Mouse (Mus musculus) heart, embryonic 10.5 days (tissue): ENCODE measurements around the gene Drc7. TPM values are rescaled to one million over a fixed set of nuclear protein-coding genes. Genes with fewer than 3 reads are reported as not detected.

Experiments used
- DNase-seq: peaks from one replicate; pipeline ENCODE4 v3.0.0-alpha.2; 2017; ENCODE audit warnings: low spot score
- H3K27ac ChIP-seq: fragments of 300-500 bp; sonication (generic); 2 replicates; pipeline ENCODE4 v1.5.1; 2016; ENCODE audit warnings: mild to moderate bottlenecking
- H3K27me3 ChIP-seq: fragments of 300-500 bp; sonication (generic); 2 replicates; pipeline ENCODE4 v1.6.1; 2016; ENCODE audit warnings: mild to moderate bottlenecking; ENCODE audit not compliant: poor library complexity, insufficient read depth, severe bottlenecking
- H3K36me3 ChIP-seq: fragments of 300-500 bp; sonication (generic); 2 replicates; pipeline ENCODE4 v1.6.1; 2016; ENCODE audit warnings: mild to moderate bottlenecking, moderate library complexity
- H3K4me1 ChIP-seq: fragments of 300-500 bp; sonication (generic); 2 replicates; pipeline ENCODE4 v1.6.1; 2016; ENCODE audit warnings: mild to moderate bottlenecking
- H3K4me3 ChIP-seq: fragments of 300-500 bp; sonication (generic); 2 replicates; pipeline ENCODE4 v1.5.1; 2016; ENCODE audit warnings: mild to moderate bottlenecking, moderate library complexity
- H3K9me3 ChIP-seq: fragments of 300-500 bp; sonication (generic); 2 replicates; pipeline ENCODE4 v1.6.1; 2016; ENCODE audit warnings: mild to moderate bottlenecking, moderate library complexity
- WGBS: fragments of 180-500 bp; shearing (Covaris S2); methylation state at CpG from one replicate; pipeline ENCODE4 v1.1.7; 2016; 5-methylcytosine and 5-hydroxymethylcytosine counted together
- polyA plus RNA-seq: library from polyadenylated mRNA; unstranded; fragments of >200 nt; fragmentation: Nextera tagmentation; extraction: Ambion mirVana; gene quantifications from 2 replicates; pipeline ENCODE4 v1.2.1, GENCODE M21; 2016

Gene Drc7
- polyA plus RNA-seq, 1 experiment from 2014 or later = not detected

DNA sequence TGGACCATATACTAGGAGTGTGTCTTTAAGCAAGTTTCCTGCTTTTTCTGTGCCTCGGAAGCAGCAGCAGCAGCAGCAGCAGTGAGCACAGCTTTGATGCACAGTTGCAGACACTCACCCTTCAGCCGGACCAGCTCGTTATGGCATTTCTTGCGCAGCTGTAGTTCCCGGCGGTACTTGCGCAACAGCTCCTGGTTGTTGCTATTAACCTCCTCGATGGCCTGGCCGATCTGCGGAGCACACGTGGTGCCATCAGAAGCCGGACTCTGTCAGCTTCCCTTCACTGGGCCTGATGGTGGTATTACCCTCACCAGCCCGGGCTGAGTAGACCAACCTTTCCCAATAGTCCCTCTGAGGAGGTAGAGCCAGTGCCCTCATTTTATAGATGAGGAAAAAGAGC, 52.4 kb downstream of the Drc7 start:
- 91% methylated on average over 13 of the region's 13 CpGs for WGBS
- H3K9me3 ChIP-seq = no peaks in the 10 kb centered on the region
- H3K4me3 ChIP-seq = no peak overlapping the region
- H3K36me3 ChIP-seq = peaks cover 34% of the 10 kb centered on the region
- no peak overlapping the region for H3K27ac ChIP-seq
- H3K4me1 ChIP-seq = peaks cover 6% of the 10 kb centered on the region; the same call in 1 of the 2 replicates
- no peak for DNase-seq
- 0 out of 2 replicates have a peak, but pooled peaks cover 6% of the 10 kb centered on the region for H3K27me3 ChIP-seq

DNA sequence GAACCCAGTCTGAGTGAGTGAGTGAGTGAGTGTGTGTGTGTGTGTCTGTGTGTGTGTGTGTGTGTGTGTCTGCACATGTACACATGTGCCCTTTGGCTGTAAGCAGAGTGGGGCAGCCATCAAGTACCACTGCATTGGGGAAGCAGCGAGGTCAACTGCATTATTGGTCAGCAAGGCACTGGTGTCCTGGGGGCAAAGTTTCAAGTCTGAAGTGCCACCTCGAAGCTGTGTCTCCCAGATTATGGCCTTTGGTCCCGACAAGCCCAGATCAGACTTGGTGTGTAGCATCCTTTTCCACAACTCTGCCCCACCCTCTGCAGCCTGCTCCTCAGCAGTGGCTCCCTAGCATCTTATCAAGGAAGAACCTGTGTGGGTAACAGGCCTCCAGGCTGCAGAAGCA, 57.7 kb downstream of the Drc7 start:
- WGBS = 85% methylated on average over 3 of the region's 3 CpGs
- no peak overlapping the region for H3K27ac ChIP-seq
- H3K4me1 ChIP-seq = peaks cover 4% of the 10 kb centered on the region; the same call in 1 of the 2 replicates
- H3K27me3 ChIP-seq = 0 out of 2 replicates have a peak, but pooled peaks cover 6% of the 10 kb centered on the region
- no peak overlapping the region for H3K4me3 ChIP-seq
- peaks cover 10% of the 10 kb centered on the region; the same call in 1 of the 2 replicates for H3K36me3 ChIP-seq
- no peak for DNase-seq
- H3K9me3 ChIP-seq = no peaks in the 10 kb centered on the region

DNA sequence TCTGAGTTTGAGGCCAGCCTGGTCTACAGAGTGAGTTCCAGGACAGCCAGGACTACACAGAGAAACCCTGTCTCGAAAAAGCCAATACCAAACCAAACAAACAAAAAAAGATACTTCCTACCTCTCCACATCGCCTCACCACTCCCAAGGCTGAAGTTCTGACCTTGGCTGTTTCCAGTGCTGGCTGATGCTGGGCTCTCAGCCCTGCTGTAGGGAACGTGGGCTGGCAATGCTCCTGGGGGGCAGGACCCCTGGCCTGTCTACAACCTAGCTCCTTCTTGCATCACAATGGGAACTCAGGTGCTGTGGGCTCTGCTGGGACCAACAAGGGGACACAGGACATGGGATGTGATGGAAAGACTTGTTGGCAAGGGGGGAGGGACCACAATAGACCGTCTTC, 58.2 kb downstream of the Drc7 start:
- WGBS = 80% methylated on average over 4 of the region's 4 CpGs
- Histone ChIP-seq H3K27ac (0 out of 2 replicates have a peak overlapping the region, but pooled peaks have one; percentile 22), H3K4me1 (peaks cover 4% of the 10 kb centered on the region; the same call in 1 of the 2 replicates), H3K9me3 (no peaks in the 10 kb centered on the region), H3K4me3 (no peak overlapping the region), H3K27me3 (0 out of 2 replicates have a peak, but pooled peaks cover 6% of the 10 kb centered on the region), H3K36me3 (peaks cover 10% of the 10 kb centered on the region; the same call in 1 of the 2 replicates)
- DNase-seq = no peak

DNA sequence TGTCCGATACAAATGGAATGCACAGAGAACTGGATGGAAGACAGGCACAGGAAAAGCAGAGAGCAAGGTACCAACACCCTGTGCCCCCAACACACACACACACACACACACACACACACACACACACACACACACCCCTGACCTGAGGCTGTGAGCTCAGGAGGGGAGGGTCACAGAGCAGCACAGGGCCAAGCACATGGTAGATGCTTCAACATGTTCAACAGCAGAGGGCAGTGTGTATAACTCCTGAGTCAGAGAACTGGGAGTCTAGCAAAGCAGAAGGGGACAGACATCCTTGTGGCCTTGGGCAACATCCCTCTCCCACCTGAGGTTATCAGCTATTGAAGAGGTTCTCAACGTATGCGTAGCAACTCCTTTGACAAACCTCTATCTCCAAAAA, 58.8 kb downstream of the Drc7 start:
- Histone ChIP-seq H3K27me3 (0 out of 2 replicates have a peak, but pooled peaks cover 6% of the 10 kb centered on the region), H3K36me3 (peaks cover 5% of the 10 kb centered on the region; the same call in 1 of the 2 replicates), H3K4me1 (peaks cover 4% of the 10 kb centered on the region; the same call in 1 of the 2 replicates), H3K4me3 (no peak overlapping the region), H3K9me3 (no peaks in the 10 kb centered on the region), H3K27ac (no peak overlapping the region)
- DNase-seq = no peak
- 70% methylated on average over 3 of the region's 3 CpGs for WGBS

DNA sequence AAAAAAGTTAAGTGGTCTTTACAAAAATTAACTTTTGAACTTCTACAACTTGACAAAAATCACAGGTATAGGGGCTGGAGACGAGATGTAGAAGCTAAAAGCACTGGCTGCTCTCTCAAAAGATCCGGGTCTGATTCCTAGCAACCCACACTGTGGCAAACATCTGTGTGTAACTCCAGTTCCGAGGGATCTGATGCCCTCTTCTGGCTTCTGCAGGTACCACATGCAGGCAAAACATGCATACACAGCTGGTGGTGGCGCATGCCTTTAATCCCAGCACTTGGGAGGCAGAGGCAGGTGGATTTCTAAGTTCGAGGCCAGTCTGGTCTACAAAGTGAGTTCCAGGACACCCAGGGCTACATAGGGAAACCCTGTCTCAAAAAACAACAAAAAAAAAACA, 68.6 kb downstream of the Drc7 start:
- Histone ChIP-seq H3K27me3 (no peaks in the 10 kb centered on the region), H3K36me3 (peaks cover 32% of the 10 kb centered on the region; the same call in 1 of the 2 replicates), H3K4me3 (no peak overlapping the region), H3K27ac (no peak overlapping the region), H3K4me1 (peaks cover 17% of the 10 kb centered on the region; the same call in 1 of the 2 replicates), H3K9me3 (no peaks in the 10 kb centered on the region)
- DNase-seq = no peak
- WGBS = 81% methylated on average over 5 of the region's 5 CpGs

DNA sequence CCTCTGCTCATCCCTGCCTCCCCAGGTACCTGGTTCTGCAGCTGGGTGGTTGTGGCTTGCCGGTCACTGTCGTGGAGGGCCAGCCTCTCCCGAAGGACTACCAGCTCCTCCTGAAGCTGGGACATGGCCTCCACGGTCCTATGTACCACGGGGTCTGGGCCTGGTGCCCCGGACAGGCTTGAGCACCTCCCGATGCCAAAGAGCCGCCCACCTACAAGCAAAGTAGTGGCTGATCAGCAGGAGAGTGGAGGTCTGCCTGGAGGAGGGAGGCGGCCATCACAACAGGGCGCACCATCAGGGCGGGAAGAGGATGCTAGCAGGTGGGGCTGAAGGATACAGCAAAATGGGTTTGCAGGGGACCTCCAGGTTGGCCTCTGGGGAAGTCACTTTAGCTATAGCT, 71.6 kb downstream of the Drc7 start:
- peaks cover 26% of the 10 kb centered on the region for H3K4me1 ChIP-seq
- no peak overlapping the region for H3K4me3 ChIP-seq
- no peaks in the 10 kb centered on the region for H3K9me3 ChIP-seq
- peaks cover 32% of the 10 kb centered on the region for H3K36me3 ChIP-seq
- WGBS = 81% methylated on average over 11 of the region's 11 CpGs
- peak; percentile 66 for DNase-seq
- no peaks in the 10 kb centered on the region for H3K27me3 ChIP-seq
- H3K27ac ChIP-seq = no peak overlapping the region

DNA sequence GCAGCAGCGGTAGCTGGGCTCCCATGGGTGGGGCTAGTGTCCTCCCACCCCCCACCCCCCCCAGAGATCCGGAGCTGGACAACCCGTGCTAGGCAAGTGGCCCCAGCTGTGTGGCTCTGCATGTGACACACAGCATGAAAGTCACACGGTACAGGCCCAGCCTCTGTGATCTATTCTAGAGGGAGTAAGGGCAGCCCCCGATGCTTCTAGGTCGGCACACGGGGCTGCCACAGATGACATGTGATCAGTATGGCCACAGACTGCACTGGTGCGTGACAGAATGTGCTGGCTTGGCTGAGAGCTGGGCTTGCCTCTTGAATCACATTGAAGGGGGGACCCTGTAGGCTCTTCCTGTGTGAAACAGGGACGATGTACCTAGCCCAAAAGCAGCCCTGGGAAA, 72.8 kb downstream of the Drc7 start:
- Histone ChIP-seq H3K9me3 (no peaks in the 10 kb centered on the region), H3K4me3 (no peak overlapping the region), H3K27me3 (no peaks in the 10 kb centered on the region), H3K36me3 (peaks cover 33% of the 10 kb centered on the region), H3K4me1 (peaks cover 26% of the 10 kb centered on the region), H3K27ac (no peak overlapping the region)
- 79% methylated on average over 9 of the region's 9 CpGs for WGBS
- DNase-seq = no peak

Other genes starting within 250 kb of the Drc7 start
- gene Ccl17, start 244.7 kb upstream of the Drc7 start, polyA plus RNA-seq = 0.57 and 0.63 TPM in 2 replicates
- gene Coq9, start 216.8 kb upstream of the Drc7 start, polyA plus RNA-seq = 97.9 and 129 TPM in 2 replicates
- 148 and 158 TPM in 2 replicates for gene Ciapin1, start 216.7 kb upstream of the Drc7 start, polyA plus RNA-seq
- gene Polr2c, start 197.7 kb upstream of the Drc7 start, polyA plus RNA-seq = 164 and 190 TPM in 2 replicates
- gene Dok4, start 178.8 kb upstream of the Drc7 start, polyA plus RNA-seq = 71.3 and 83.4 TPM in 2 replicates
- 22.0 and 31.0 TPM in 2 replicates for gene Ccdc102a, start 137.0 kb upstream of the Drc7 start, polyA plus RNA-seq
- 0.69 and 0.79 TPM in 2 replicates for gene Adgrg5, start 131.4 kb upstream of the Drc7 start, polyA plus RNA-seq
- gene Adgrg1, start 80.4 kb upstream of the Drc7 start, polyA plus RNA-seq = 9.0 and 16.6 TPM in 2 replicates
- gene Adgrg3, start 37.4 kb upstream of the Drc7 start, polyA plus RNA-seq = 3.0 and 3.9 TPM in 2 replicates
- 25.8 and 29.8 TPM in 2 replicates for gene Katnb1, start 26.1 kb downstream of the Drc7 start, polyA plus RNA-seq
- gene Kifc3, start 147.7 kb downstream of the Drc7 start, polyA plus RNA-seq = 13.9 and 15.3 TPM in 2 replicates